Mouse (Mus musculus) right cerebral cortex, postnatal 36 days (tissue): ENCODE data around the gene Fam69a.

Experiments used
- DNase-seq, 2 experiments: peaks; one replicate each; pipeline ENCODE4 v3.0.0; 2022; ENCODE audit warnings: low spot score in 2 of 2, mixed read lengths in 1 of 2

Gene Fam69a

DNA sequence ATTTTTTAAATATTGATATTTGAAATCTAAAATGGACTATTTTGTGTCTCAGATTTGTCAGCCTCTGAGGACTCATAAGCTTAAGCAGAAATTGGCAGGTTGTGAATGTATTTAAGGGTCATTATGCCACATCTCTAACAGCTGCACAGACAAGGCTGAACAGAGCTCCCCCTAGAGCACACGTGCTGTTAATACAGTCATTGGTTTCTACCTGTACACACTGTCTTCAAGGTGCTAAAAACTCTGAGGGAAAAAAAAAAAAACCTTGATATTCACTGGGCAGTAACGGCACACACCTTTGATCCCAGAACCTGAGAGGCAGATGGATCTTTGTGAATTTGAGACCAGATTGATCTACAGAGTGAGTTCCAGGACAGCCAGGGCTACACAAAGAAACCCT is 127.9 kb downstream of the Fam69a start:
- no peak for DNase-seq
